Mouse (Mus musculus) embryo, embryonic 9.5 days (tissue): ENCODE results near the gene Zwint.

ENCODE experiments used
- DNase-seq: peaks from one replicate; pipeline ENCODE4 v3.0.0-alpha.2; 2017; ENCODE audit errors: extremely low spot score

The Zwint gene

DNA sequence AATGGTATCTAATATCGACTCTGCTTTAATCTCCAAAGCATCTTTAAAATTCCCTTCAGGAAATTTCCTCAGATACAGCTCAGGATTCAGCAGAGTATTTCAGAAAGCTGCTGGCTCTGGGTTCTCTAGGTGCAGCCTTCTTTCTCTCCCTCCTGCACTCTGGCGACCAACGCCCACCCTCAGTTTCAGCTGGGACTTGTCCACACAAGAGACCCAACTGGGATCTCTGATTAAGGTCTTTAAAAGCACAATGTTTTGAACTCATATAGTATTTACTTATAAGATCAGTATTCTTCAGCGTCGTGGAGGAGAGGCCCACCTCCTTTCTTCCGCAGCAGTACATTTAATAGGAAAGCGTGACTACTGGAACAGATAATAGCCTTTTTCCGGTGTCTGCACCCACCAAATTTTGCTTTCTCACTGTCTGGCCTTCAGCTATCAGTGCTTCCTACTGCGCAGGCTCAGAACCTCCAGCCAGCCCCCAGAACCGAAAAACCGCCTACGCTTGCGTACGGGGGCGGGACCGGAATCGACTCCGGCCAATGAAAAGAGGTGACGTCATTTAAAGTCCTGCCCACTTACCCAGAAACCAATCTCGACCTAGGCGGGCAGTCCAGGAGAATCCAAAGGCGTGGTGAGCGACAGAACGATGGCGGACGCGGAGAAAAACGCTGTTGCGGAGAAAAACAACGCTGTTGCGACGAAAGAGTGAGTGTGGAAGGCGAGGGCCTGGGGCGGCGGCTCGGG lies at the start of gene Zwint:
Zwint (plus strand) TSS at position 576 of the 747 bp plus-strand sequence.
- DNase-seq: peak; percentile 95

DNA sequence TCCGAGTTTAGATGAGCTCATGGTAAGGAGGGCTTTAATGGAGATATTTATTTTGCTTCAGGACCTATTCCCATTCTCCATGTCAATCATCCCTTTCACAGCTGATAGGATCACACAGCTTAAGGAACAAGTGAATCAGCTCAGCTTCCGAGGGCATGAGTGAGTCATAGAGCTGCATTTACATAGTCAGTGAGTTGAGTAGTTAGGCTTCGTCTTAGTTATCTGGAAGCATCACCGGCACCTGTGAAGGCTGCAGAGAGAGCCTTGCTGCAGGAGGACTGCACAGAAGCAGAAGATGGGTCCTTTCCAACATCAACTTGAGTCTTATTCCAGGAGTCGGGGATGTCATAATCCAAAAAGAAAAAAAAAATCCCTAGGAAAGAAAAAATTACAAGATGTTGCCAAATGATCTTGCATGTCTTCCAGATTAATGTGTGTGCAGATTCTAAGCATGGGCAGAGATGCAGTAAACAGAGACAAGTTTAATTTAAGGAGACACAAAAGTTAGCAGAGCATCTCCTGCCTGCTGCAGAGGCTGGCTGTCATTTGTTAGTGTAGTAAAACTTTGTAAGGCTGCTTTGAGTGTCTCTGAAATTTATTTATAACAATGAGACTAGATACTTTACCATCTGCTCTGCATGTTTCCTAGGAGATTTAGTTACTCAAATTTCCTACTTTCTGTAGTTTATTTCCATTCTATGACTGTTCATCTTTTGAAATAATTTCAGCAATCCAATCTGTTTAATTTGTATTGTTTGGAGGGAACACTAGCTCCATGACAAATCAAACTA lies 41.3 kb upstream of the Zwint start:
- no peak for DNase-seq

DNA sequence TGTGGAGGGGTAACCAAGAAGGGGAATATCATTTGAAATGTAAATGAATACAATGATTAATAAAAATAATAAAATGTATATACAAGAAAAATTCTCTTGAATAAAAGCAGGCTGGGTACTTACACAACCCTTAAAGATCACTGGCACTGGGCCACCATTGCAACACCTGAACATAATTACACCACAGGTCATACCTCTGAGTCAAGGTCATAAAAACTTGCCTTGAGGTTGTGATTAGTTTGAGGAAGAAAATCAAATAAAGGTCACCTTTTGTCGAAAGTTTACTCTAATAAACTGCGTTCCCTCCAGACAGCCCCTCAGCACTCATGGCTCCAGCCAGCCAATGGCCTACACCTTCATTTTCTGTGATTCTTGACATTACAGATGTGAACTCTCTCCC lies 38.5 kb upstream of the Zwint start:
- no peak for DNase-seq

DNA sequence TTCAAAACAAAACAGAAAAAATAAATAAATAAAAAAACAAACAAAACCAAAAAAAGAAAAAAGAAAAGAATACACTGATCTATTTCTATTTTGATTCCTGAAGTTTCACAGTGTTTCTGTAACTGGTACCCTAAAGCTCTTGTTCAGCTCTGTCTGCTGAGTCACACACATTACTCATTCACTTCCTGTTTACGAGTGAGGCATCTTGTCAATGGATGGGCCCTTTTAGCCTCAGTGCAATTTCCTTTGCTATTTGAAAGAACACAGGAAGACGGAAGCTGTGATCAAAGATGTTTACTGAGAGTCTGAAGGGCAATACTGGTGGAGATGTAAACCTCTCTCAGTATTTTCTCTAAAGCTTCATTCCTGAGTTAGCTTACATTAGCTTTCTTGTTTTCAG lies 34.1 kb upstream of the Zwint start:
- no peak for DNase-seq

DNA sequence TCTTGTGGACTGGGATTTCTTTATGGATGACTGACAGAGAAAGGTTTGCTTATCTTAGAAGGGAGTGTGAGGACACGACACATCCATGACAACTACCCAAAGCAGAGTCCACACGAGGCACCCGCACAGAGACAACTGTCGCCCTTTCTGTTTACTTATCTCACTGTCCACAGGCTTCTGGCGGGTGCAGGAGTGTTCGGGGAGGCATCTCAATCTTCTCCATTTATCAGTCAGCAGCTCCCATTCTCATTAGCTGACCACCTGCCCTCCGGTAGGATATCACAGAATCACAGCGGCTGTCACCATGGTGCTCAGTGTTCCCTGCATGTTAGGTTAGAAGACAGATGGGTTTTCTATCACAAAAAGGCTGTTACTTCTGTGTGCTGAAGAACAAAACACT lies 31.1 kb upstream of the Zwint start:
- DNase-seq: no peak

DNA sequence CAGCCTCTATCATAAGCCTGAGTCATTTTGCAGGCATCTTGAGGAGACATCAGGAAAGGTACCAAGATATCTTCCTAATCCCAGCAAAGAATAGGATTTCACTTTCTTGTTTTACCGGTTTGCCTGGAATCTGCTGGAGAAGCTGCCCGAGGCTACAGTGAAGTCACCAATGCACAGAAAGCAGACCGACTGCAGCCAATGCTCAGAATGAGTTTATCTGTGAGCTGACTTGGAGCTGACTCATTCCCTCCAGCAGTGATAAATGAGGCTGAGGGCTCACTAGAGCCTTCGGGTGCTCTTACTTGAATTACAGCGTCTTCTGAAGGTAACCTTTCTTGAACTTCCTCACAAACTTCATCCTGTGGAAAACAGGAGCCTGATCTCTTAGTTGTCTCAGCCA lies 20.5 kb upstream of the Zwint start:
- no peak for DNase-seq

DNA sequence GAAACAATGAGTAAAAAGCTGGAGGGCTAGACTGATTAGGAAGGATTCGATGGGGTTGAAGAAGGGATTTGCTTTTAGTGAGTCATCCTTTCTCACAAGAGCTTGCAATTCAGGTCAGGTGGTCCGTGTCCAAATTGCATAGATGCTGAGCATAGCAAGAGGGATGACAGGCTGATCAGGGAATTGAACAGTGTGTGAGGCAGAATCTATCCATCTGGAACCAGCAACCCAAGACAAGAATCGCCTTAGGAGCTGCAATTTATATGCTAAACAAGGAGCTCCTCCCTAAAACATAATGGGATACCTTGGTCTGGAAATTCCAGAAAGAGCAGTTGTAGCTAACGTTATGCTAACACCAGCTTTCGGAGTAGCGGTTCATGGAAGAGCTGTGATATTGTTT lies 3.8 kb upstream of the Zwint start:
- DNase-seq: no peak

DNA sequence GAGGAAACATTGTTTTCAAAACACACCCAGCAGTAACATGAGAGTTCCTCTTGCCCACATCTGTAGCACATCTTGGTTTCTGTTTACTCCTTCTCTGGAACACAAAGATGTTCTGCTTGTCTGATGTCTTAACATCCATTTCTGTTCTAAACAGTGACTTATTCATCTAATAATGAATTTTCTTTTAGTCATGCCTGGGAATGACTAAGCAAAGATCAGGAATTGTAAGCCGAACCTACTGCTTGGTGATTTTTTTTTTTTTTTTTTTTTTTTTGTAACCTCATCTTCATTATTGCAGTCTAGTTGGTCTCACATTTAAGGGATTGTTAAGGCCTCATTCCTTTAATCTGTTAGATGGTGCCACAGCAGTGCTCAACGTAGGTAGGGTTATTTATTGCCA lies 848 bp upstream of the Zwint start:
- DNase-seq: no peak

DNA sequence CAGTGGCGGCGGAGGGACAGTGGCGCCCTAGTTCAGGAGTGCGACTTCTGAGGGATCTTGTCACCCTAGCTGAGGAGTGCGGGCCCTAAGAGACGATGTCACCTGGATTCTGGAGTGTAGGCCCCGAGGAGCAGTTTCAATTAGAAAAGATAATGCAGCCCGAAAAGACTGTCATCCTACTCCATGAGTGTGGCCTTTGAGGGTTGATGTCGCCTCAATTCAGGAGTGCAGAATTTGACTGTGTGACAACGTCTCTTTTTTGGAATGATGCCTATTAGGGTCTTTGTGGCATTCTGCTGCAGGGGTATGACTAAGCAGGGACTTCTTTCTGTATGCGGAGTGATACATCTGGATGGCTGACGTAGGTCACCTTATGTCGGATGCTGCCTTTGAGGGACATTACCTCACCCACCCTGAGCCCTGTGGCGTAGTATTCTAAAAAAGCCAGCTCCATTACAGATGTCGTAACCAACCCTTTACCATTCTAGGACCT lies 418 bp downstream of the Zwint start:
- DNase-seq: peak; percentile 74

DNA sequence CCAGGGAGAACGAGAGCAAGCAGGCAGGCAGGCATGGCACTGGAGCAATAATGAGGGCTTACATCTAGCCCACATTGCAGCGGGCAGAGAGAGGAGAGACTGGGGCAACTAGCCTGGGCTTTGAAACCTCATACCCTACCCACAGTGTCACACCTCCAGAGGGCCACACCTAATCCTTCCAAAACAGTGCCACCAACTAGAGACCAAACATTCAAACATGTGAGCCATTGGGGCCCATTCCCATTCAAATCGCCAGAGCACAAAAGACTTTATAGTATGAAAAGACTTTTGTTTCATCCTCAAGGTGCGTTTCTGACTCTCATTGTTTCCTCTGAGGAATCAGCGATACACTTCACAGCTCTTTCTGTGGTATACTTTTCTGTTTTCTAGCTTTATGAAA lies 4.6 kb downstream of the Zwint start:
- DNase-seq: no peak

DNA sequence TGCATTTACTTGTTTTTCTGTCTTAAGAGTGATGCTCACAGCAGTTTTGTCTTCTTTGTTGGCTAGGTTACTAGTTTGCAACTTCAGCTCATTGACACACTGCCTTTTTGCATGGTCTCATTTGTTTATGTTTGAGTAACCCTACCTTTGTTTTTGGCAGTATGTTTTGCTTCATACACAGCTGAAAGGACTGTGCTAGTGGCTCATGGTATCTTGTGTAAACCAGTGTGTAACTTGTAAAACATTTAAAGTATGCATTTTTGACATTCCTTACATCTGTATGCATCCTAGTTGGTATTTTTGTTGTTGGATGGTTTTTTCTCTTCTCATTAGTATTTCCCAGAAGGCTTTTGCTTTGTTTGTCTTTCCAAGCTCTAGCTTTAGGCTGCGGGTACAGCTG lies 5.7 kb downstream of the Zwint start:
- no peak for DNase-seq

DNA sequence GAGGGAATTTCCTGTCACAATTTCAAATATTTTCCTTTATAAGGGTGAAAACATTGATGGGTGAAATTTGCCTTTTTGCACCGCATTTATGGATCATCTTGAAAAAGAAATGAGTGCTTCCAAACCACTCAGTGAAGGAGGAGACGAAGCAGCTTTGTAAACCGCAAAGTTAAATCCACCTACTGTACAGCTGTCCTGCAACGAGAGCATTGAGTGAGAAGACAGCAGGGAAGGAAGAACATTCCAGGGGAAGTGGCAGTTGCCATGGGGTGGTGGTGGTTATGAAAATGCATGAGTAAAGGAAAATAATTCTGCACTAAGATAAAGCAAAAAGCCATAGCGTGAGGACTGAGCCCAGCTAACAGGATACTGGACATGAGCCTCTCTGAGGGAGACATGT lies 13.2 kb downstream of the Zwint start:
- DNase-seq: no peak

DNA sequence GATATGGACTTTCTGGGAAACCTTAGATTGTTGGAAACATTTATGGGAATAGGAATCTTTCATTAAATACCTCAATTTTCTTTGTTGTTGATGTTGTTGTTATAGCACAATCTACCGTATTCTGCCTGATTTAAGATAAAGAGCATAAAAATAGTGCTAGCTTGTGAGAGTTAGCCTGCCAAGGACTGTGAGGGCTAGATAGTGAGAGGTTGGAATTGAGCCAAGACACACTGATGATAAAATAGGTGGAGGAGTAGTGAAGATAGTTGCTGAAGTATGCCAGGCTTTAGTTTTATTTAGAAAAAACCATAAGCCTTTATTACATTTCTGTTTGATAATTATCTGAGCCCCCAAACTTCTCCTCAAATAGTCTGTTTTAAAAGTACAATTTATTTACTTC lies 14.4 kb downstream of the Zwint start:
- DNase-seq: no peak

DNA sequence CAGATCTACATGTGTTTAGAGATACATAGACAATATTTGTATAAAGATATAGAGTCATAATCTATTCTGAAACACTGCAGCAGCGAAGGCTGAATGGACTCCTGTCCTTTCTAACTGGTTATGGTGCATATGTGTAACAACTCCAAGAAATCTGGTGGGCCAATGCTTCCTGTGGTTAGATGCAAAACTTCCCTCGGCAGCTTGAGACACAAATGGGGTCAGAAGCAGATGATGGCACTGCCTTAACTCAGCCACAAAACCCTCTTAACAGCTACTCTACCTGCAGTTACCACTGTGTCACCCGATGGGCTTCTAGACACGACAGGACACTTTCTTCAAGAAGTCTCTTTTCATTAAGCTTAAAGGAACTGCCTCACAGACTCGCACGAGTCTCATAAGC lies 21.3 kb downstream of the Zwint start:
- DNase-seq: no peak

DNA sequence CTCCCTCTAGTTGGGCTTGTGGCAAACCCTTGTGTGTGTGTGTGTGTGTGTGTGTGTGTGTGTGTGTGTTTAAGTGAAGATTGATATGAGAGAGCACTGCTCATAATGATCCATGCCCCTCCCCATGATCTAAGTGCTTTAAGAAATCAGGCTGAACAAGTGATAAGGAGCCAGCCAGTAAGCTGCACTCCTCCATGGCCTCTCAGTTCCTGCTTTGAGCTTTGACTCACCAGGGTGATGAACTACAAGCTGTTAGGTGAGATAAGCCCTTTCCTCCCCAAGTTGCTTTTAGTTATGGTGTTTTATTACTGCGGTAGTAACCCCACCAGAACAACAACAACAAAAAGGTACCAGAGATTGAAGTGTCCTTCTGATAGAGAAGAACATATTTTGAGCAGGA lies 21.9 kb downstream of the Zwint start:
- no peak for DNase-seq

DNA sequence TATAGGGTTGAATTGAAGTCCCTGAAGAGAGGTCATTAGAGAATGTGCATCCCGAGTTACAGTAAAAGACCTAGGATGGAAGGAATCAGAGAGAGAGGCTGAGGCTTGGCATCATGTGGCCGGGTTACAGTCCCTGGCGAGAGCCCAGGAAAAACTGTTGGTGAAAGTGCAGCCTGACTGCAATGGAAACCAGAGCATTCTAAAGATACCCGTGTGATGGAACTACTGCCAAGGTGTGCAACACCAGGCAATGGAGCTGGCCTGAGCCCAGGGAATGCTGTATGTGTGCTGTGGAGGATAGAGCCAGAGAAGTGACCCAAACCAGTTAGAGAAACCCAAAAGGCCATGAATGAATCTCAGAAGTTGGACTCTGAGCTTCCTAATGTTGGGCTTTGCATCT lies 24.4 kb downstream of the Zwint start:
- DNase-seq: no peak

DNA sequence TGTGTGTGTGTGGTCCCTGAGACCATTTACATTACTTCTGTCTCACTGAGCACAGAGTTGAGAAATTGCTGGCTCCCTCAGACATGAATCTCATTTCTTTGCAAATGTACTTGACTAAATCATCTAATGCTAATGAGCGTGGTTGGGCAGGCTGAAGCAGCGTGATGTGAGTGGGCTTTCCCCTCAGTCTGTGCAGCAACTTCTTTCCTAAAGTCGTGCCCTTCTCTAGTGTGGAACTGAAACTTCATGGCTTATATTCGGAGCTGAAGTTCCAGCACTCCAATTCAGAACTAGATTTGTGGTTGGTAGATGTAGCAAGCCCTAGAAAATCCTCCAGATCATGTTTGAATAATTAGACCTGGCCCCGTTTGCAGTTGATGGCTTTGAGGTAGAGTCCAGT lies 46.4 kb downstream of the Zwint start:
- no peak for DNase-seq

DNA sequence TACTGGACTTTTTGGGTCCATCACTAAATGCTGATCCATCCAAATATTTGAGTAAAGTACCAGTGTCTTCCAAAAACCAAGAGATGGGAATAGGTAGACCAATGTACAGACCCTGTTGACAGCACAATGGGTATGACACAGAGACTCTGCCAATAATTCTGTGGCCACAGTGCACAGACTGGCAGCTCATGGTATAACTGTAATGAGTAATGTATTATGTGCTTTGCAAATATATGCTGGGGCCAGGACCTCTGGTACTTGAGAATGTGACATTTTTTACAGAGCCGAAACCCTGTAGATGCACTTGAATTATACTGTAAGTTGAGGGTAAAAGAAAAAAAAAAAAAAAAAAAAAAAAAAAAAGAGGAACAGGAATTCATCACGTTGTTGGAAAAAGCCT lies 59.1 kb downstream of the Zwint start:
- no peak for DNase-seq
